Mouse (Mus musculus): Measurements from ENCODE around the gene Kcnh6.

The Kcnh6 gene

DNA sequence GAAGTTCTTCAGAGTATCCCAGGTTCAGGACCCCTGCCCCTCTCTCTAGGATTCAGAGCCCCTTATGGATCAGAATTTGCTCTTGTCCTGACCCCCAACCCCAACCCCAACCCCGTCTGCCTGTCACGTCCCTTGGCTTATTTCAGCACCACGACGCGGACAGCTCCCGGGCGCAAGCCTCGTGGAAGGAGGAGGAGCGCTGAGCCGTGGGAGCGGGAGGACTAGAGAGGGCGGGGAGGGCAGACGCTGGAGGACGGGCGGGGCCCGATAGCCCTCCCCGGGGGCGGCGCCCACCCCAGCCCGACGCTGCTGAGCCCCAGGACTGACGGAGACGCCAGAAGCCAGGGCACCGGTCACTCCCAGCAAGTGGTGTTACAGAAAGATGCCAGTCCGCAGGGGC lies at the start of gene Kcnh6:
Kcnh6 (plus strand) TSS at position 304 of the 400 bp plus-strand sequence.
- peak; percentile 74 for DNase-seq

DNA sequence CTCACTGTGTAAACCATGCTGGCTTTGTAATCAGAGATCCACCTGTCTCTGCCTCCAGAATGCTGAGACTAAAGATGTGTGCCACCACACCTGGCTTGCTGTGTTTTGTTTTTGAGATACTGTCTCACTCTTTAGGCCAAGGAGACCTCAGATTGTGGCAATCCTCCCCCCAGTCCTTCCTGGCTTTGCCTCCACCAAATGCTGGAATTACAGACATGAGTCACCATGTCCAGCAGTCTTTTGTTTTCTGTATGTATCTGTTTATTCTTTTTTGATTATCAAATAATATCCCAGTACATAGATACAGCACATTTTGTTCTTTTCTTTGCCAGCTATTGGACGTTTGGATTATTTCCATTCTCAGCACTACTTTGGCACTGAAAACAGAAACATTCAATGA lies 49.4 kb upstream of the Kcnh6 start:
- no peak for DNase-seq

DNA sequence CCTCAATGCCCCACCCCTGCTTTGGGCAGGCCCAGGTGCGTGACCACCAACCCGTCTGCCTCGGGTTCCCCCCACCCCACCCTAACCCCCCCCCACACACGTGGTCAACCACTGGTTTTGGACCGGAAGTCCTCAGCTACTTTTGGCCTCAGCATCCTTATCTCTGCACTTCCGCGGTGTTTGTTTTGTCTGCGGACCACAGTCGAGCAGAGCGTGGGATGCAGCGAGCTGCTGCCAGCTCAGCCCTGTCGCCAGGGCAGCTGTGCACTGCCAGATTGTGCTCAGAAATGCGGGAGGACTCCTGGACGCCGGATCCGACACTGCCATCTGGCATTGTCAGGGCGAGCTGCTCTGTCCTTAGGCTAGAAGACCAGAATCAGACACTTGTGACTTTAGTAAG lies 48.6 kb upstream of the Kcnh6 start:
- no peak for DNase-seq

DNA sequence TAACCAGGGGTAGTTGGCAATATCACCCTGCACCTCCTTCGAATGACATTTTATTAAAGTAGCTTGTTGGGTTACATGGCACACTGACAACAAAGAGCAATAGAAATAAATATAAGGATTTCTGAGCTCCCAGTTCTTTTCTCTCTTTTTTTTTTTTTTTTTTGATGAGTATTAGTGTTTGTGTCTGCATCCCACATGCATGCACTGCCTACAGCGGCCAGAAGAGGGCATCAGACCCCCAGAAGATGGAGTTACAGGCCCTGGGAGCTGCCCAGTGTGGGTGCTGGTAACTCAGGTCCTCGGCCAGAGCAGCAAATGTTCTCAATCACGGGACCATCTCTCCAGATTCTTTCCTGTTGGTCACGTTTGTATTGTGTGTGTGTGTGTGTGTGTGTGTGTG lies 43.2 kb upstream of the Kcnh6 start:
- no peak for DNase-seq

DNA sequence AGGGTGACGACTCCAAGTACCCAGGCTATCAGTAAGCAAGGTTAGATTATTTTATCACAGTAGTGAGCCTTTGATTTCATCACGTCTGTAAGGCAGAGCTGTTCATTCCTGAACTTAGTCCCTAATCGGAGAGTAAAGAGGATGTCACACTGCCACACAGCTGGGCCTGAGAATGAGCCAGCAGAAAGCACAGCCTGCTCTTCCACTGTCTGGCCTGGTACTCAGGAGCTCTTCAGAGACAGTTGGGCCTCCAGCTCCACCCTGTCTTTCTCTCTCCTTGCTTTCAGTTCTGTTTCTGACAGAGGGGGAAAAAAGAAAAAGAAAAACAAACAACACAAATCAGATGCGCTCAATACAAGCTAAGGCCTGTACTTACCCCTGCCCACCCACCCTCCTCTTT lies 41.6 kb upstream of the Kcnh6 start:
- no peak for DNase-seq

DNA sequence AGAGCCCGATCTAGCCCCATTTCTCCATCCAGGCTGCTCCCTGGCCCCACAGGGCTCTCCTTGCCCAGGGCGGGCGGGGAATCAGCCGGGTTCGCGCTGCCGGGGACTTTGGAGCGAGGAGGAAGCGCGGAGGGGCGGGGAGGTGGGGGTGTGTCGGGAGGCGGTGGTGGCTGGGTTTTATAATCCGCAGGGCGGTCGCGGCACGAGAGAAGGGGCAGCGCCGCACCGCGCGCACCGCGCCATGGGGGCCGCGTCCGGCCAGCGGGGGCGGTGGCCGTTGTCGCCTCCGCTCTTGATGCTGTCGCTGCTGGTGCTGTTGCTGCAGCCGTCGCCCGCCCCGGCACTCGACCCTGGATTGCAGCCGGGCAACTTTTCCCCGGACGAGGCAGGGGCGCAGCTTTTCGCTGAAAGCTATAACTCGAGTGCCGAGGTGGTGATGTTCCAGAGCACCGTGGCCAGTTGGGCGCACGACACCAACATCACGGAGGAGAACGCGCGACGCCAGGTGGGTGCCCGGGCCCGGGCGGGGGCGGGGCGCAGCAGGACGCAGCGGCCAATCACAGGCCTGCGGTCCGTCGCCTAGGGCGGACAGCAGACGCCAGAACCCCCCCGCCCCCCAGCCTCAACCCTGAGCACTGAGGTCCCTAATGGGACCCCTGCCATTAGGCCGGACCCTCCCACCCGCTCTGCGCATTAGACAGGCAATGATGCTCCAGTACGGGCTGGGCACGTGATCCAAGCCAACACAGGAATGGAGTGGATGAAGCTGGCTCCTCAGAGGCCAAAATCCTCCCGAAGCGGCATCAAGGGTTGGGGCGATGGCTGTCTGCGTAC lies 40.0 kb upstream of the Kcnh6 start, which contains the start of gene Ace:
Ace (plus strand) TSS at position 205 of the 834 bp plus-strand sequence.
- no peak for DNase-seq

DNA sequence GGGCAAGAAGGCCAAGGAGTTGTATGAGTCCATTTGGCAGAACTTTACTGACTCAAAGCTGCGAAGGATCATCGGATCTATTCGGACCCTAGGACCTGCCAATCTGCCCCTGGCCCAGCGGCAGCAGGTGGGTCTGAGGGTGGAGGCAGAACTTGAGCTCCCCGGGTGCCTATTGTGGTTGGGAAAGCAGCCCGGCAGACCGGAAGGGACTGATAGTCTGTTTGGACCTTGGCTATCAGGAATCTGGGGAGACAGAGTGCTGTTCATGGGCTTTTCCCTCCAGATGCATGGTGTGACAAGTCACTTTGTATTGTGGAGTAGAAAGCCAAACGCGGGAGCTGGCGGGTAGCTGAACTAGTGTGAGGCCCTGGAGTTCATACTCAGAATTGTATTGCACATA lies 39.0 kb upstream of the Kcnh6 start:
- no peak for DNase-seq

DNA sequence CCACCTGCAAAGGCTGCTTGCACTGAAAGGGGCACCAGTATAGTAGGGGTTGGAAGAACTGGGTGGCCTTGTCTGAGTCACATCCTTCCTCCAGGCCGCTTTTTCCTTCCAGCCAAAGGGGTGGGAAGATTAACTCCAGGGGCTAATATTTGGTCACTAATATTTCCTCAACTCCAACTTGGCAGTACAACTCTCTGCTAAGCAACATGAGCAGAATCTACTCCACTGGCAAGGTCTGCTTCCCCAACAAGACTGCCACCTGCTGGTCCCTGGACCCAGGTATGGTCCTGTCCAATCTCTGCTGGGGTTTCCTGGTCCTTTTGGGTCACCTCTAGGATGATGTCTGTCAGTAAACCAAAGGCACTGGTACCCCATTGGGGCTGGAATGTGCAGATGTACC lies 38.4 kb upstream of the Kcnh6 start:
- DNase-seq = peak; percentile 14

DNA sequence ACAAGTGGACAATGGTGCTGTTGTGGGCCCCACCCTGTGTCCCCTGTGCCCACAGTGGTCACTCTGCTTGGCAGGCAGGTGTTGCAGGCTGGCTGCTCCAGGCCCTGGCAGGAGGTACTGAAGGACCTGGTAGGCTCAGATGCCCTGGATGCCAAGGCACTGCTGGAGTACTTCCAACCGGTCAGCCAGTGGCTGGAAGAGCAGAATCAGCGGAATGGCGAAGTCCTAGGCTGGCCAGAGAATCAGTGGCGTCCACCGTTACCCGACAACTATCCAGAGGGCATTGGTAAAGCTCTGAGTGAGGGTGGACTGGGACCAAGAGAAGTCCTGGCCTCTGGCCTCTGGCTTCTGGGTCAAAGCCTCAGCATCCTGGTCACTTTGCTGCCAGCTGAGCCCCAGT lies 33.3 kb upstream of the Kcnh6 start:
- DNase-seq = no peak

DNA sequence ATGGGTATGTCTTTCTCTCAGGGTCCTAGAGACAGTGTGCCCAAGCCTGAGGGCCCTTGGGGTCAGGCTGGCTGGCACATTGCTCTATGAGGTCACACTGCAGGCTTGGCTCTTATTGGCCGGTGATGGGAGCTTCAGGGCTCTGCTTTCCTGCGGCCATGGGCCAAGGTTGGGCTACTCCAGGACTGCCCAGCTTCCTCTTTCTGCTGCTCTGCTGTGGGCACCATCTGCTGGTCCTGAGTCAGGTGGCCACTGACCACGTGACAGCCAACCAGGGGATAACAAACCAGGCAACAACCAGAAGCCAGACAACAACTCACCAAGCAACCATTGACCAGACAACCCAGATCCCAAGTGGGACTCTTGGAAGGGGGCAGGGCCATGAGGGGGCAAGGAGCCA lies 32.9 kb upstream of the Kcnh6 start:
- no peak for DNase-seq

DNA sequence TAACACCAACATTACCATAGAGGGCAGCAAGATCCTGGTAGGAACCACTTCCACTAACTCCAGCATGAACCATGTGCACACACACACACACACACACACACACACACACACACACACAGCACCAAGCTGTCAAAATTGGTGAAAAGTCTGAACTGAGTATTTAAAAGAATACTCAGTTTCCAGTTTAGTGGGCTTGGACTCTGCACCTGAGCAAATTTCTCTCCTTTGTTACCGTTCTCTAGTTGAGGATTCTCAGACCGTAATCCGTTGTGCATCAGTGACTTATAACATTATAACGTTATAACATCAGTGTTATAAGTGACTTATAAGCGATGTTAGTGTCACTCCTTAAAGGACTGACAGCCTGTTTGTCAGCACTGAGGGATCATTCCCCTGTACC lies 32.3 kb upstream of the Kcnh6 start:
- no peak for DNase-seq

DNA sequence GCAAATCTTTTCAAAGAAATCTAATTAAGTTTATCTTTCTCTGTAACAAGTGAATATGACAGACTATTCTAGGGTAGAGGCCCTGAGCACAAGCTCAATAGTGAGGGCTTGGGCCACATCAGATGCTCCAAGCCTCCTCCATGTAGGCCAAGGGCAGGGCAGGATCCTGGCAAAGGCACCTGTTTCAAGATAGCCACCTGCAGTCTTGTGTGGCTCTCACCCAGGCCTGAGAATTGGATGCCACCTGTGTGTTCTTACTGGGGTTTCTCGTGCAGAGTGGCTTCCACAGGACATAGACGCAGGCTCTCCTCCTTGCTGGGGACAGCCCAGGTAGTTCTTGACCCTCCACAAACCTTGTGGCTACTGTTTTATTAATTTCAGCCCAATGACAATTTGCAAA lies 29.7 kb upstream of the Kcnh6 start:
- DNase-seq = no peak

DNA sequence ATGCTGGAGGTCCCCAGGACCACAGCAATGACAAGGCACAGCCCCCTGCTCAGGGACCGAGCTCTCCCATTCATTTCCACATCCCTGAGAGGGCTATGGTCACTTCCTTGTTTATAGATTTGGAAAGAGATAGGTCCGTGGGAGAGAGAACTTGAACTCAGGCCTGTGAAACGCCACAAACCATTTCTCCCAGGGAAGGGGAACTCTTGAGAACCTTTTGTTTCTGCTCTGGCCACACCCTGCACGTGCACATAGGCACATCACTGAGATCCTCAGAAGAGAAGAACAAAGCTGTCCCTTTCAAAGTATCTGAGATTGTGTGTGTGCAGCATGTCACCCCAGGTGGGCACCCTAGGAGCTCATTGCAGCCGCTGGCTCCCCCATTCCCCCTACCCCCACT lies 29.3 kb upstream of the Kcnh6 start:
- DNase-seq = no peak

DNA sequence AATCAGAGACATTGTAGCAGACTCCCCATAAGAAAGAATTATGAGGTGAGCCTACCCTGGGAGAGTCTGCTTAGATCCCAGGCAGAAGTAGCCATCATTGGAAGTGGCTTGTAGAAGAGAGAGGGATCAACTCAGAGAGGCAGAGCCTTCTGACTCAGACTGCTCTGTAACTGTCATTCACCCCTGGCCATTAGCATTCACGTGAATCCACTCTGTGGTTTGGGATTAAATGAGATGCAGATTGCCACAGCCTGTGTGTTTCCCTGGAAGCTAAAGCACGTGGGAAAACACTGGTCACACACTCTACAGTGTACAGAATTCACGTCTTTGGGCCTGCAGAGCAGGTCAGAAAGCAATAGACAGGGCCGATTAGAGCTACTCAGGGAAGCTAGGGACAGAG lies 23.5 kb upstream of the Kcnh6 start:
- DNase-seq = no peak

DNA sequence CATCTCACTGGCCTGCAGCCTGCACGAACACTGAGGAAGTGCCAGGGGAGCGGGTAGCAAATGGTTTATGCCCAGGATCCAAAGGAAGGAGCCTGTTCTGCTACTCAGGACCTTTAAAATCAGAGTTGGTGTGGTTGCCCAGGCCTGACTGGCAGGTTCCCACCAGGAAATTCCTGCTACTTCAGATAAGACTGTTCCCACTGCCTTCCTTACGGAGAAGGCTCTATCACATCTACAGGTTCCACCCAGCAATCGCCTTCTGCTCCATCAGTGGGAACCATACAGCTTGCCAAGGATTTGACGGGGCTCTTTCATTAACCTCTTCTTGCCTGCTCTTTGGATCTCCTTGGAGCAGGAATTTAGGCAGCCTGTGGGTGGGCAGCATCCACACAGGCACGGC lies 20.5 kb upstream of the Kcnh6 start:
- DNase-seq = no peak

DNA sequence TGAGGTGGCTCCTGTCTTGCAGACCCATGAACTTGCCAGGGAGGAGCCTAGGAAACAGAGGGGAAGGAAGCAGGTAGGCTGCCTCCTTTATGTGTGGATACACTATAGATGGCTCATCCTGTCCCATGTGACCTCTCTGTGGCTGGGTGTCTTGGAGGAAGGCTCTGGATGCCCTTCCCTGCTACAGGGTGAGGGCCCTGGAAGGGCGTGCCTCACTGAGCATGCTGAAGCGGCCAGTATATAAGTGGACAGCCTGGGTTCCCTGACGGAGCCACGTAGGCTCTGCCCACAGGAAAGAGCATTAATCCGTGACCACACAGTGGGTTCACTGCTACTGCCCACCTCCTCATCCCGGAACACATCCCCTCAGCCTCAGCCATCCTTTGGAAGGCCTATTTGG lies 18.5 kb upstream of the Kcnh6 start:
- DNase-seq = no peak

DNA sequence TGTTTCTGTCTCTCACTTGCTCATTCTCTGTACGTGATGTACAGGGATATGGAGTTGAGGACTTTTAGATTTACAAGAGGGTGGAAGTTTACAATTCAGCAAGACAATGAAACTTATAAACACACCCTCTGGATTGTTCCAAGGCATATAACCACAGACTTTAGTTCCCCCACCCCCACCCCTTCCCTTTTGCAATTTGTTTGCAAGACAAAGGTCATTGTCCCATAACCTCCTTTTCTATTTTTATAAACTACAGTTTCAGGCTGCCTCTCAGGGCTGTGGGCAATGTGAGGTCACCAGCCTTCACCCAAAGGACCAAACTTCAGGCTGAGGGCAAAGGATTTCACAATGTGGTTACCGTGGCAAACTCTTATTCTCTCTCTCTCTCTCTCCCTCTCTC lies 17.7 kb upstream of the Kcnh6 start:
- DNase-seq = no peak

DNA sequence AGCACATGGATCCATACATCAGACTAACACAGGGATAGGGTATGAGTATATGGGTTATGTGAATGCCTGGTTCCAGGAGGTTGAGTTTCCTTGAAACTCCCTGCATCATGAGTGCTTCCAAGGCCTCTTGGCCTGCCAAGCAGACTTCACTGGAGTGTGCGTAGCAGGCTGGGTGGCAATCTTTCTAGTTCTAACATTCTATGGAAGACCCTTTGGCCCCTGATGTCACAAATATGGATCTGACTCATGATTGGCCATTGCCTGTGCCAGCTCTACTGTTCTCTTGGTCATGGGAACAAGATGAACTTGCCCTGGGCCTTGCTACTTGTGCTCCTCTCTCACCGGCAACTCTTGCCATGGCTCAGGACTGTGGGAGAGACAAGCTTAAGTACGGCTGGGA lies 13.5 kb upstream of the Kcnh6 start, which contains the start of gene Ace3:
Ace3 (plus strand) TSS at position 301 of the 400 bp plus-strand sequence.
- DNase-seq = no peak

DNA sequence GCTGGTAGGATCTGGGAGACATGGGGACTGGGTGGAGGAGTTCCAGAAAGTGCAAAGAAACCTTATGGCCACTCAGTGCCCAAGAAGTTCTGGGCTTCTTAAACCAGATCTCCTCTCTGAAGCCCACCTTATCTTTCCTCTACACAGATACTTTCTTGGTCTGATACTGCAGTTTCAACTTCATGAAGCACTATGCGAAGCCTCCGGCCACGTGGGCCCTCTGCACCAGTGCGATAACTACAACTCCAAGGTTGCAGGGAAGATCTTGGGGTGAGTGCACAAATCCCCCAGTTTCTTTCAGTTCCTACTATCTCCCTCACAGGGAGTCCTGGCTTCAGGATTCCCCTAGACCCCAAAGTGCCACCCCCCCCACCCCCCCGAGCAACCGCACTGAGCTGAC lies 7.9 kb upstream of the Kcnh6 start:
- no peak for DNase-seq

DNA sequence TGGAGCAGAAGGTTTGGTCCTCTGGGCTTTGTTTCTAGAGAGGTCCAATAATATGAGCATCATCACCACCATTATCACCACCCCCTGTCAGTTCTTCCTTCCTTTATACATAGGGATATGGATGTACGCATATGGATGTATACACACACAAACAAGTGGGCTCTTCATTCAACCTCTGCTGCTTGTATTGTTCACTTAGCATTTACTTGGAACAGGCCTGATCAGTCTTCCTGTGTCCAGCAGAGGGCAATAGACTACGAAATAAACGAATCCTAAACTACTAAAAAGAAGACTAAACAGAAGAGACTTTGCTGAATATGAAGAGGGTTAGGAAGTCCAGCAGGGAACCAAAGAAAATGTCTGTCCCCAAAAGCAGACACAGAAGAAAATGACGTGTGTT lies 6.2 kb upstream of the Kcnh6 start:
- peak; percentile 28 for DNase-seq

DNA sequence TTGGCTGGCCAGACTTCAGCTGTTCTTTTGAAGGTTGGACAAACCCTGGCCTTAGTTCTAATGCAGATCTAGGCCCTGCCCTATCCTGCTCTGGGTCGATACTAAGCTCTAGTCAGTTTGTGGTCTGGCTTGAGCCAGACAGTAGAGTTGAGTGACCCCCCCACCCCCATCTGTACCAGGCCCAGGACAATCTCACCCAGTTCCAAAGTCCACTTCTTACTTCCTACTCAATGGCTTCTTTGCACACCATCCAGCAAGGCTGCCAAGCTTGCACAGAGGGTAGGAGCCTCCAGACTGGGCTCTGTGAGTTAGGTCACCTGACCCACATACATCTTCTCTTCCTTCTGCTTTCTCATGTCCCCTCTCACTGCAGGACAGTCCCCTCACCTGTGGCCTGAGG lies 3.3 kb upstream of the Kcnh6 start:
- DNase-seq = no peak

DNA sequence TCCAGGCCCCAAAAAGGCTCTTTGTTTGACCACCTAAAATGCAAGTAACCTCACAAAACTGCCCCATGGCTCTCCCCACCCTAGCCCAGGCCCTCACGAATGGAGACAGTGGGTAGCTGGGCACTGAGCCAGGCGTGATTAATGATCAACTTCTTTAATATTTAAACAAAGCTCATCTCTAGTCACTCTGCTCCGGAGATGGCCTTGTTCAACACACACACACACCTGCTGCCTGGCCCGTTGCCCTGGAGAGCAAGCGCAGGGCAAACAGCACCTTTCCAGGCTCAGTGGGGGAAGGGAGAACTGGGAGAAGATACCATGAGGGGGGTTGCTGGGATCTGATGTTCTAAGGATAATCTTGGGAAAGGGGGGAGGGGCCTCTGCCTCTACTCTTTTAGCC lies 2.0 kb upstream of the Kcnh6 start:
- DNase-seq = no peak

DNA sequence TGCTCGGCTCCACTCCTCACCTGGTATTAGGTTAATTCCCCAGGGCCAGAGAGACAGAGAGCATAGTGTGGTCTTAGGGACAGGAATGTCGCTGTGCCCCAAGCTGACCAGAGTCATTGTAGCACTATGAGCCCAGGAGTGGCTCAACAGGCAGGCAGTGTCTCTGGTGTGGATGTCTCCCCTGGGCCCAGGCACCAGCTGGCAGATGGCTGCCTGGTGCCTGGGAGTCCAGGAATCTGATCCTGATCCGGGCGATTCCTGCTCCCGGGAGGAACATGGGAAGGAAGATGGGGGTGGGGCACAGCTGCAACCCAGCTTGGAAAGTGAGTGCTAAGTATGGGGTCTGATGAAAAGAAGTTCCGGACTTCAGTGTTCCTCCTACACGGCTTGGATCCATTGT lies 4.8 kb downstream of the Kcnh6 start:
- DNase-seq = no peak

DNA sequence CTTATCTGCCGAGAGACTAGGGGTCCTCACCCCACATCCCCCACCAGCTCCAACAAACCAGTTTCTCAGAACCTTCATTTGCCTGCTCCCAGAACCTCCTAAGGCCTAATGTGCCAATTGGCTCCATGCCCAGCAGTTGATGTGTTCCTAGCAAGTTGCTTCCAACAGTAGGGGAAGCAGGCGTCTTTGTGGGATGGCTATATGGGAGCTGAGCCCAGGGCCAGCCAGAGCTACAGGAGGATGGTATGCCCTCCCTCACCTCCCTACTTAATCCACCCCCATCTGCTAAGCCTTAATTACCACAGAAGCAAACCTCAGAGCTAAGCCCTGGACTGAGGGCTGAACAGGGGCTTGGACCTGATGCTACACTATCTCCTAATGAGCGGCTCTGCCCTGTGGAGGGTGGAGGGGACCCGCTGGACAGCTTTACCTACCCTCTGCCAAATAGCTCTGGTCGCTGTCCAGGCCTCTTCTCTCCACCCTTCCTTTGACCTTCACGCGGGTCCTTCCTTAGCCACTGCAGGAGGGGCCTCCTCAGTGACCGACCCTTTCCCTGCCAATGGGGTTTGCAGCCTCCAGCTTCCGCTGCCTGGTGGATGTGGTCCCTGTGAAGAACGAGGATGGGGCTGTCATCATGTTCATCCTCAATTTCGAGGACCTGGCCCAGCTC lies 5.8 kb downstream of the Kcnh6 start:
- no peak for DNase-seq

DNA sequence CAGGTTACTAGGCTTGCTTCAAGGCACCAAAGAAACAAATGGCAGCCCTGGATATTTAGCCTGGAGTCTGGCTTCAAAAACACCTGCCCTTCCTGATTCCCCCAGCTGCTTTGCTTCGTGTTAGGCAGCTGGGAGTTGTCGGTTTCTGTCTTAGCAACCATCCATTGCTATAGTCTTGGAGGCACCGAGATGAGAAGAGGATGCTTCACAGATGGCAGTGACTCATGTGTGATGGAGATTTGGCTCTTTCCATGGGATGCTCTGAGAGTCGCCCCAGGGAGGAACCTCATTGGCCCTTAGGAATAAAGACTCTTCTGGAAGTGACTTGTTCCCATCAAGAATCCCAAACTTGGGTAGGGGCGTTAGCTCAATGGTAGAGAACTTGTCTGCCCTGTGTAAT lies 8.5 kb downstream of the Kcnh6 start:
- DNase-seq = no peak

All from thymus, postnatal 25 days (tissue).